Mouse (Mus musculus) embryonic facial prominence, embryonic 15.5 days (tissue): ENCODE data around the gene Pxmp4. TPM values are rescaled to one million over a fixed set of nuclear protein-coding genes. Genes with fewer than 3 reads are reported as not detected.

Experiments
- ATAC-seq: fragments of 200-750 bp; cut with Nextera tagmentation; 2 replicates; pipeline ENCODE4 v1.8.0; 2017; ENCODE audit warnings: low read depth, moderate TSS enrichment; ENCODE audit not compliant: insufficient number of reproducible peaks, low FRiP score, low TSS enrichment
- H3K27ac ChIP-seq: fragments of 300-500 bp; sonication (generic); replicated peaks from 2 replicates; pipeline ENCODE4 v1.5.1; 2015; ENCODE audit warnings: mild to moderate bottlenecking, inconsistent platforms
- H3K27me3 ChIP-seq: fragments of 300-500 bp; sonication (generic); 2 replicates; pipeline ENCODE4 v1.6.1; 2015; ENCODE audit warnings: inconsistent platforms
- H3K36me3 ChIP-seq: fragments of 300-500 bp; sonication (generic); 2 replicates; pipeline ENCODE4 v1.6.1; 2015; ENCODE audit warnings: mild to moderate bottlenecking, inconsistent platforms
- H3K4me1 ChIP-seq: fragments of 300-500 bp; sonication (generic); 2 replicates; pipeline ENCODE4 v1.6.1; 2015; ENCODE audit warnings: inconsistent platforms
- H3K4me2 ChIP-seq: fragments of 300-500 bp; sonication (generic); replicated peaks from 2 replicates; pipeline ENCODE4 v1.6.1; 2015; ENCODE audit warnings: mild to moderate bottlenecking, inconsistent platforms
- H3K4me3 ChIP-seq: fragments of 300-500 bp; sonication (generic); replicated peaks from 2 replicates; pipeline ENCODE4 v1.5.1; 2015; ENCODE audit warnings: mild to moderate bottlenecking, inconsistent platforms
- H3K9ac ChIP-seq: fragments of 300-500 bp; sonication (generic); 2 replicates; pipeline ENCODE4 v1.6.1; 2015; ENCODE audit warnings: inconsistent platforms
- H3K9me3 ChIP-seq: fragments of 300-500 bp; sonication (generic); replicated peaks from 2 replicates; pipeline ENCODE4 v1.6.1; 2016; ENCODE audit warnings: inconsistent platforms
- WGBS: fragments of 180-500 bp; shearing (Covaris S2); methylation state at CpG from one replicate; pipeline ENCODE4 v1.1.7; 2015; 5-methylcytosine and 5-hydroxymethylcytosine counted together
- polyA plus RNA-seq: library from polyadenylated mRNA; unstranded; fragments of >200 nt; fragmentation: Nextera tagmentation; extraction: Ambion mirVana; gene quantifications from 2 replicates; pipeline ENCODE4 v1.2.1, GENCODE M21; 2015

Gene Pxmp4
- polyA plus RNA-seq = 30.5 and 33.1 TPM in 2 replicates

- Histone ChIP-seq H3K9me3 (no peaks in the 10 kb centered on the region), H3K4me2 (peak within 1 kb of the TSS; percentile 68), H3K27ac (peak within 1 kb of the TSS; percentile 51; the same call in 1 of the 2 replicates), H3K4me1 (peaks cover 16% of the 10 kb centered on the region), H3K36me3 (no peaks in the 10 kb centered on the region), H3K9ac (peak within 1 kb of the TSS; percentile 94), H3K27me3 (no peaks in the 10 kb centered on the region), H3K4me3 (peak within 1 kb of the TSS; percentile 83)
- WGBS = under 1% methylated on average over 13 of the region's 13 CpGs
- ATAC-seq = peak; percentile 100
These were observed at the start of gene Pxmp4 for GRCm38 (mm10) chr2:154603638-154604153. Gene Pxmp4 (minus strand): TSS chr2:154603708.

- ATAC-seq = 0 out of 2 replicates have a peak, but pooled peaks have one; percentile 17
- WGBS = 34% methylated on average over 8 of the region's 8 CpGs
- Histone ChIP-seq H3K36me3 (0 out of 2 replicates have a peak, but pooled peaks cover 2% of the 10 kb centered on the region), H3K9me3 (no peaks in the 10 kb centered on the region), H3K4me3 (no peak within 1 kb of the TSS), H3K9ac (no peak within 1 kb of the TSS), H3K27me3 (no peaks in the 10 kb centered on the region), H3K27ac (peak within 1 kb of the TSS; percentile 79), H3K4me2 (0 out of 2 replicates have a peak within 1 kb of the TSS, but pooled peaks have one; percentile 2), H3K4me1 (peaks cover 3% of the 10 kb centered on the region; the same call in 1 of the 2 replicates)
These were observed 47.9 kb upstream of the Pxmp4 start, which contains the start of gene Chmp4b for GRCm38 (mm10) chr2:154651363-154651762. Gene Chmp4b (plus strand): TSS chr2:154651705.

- H3K27ac ChIP-seq = peak overlapping the region; percentile 79
- ATAC-seq = no peak
These were observed 46.9 kb upstream of the Pxmp4 start for GRCm38 (mm10) chr2:154650404-154650803.

GRCm38 (mm10) chr2:154648086-154648485, 44.6 kb upstream of the Pxmp4 start:
- no peak overlapping the region for H3K4me2 ChIP-seq
- no peaks in the 10 kb centered on the region for H3K9me3 ChIP-seq
- H3K27me3 ChIP-seq = no peaks in the 10 kb centered on the region
- no peak overlapping the region for H3K4me3 ChIP-seq
- H3K27ac ChIP-seq = peak overlapping the region; percentile 55; the same call in 1 of the 2 replicates
- no peak for ATAC-seq
- H3K36me3 ChIP-seq = peaks cover 24% of the 10 kb centered on the region; the same call in 1 of the 2 replicates
- no peak overlapping the region for H3K9ac ChIP-seq
- H3K4me1 ChIP-seq = no peaks in the 10 kb centered on the region
- 17% methylated on average over 3 of the region's 3 CpGs for WGBS

More at GRCm38 (mm10) chr2:154650404-154650803, 46.9 kb upstream of the Pxmp4 start:
- Histone ChIP-seq H3K4me3 (no peak overlapping the region), H3K4me2 (no peak overlapping the region), H3K9ac (no peak overlapping the region), H3K27me3 (no peaks in the 10 kb centered on the region), H3K4me1 (no peaks in the 10 kb centered on the region), H3K36me3 (peaks cover 9% of the 10 kb centered on the region; the same call in 1 of the 2 replicates), H3K9me3 (no peaks in the 10 kb centered on the region)
- 73% methylated on average over 3 of the region's 3 CpGs for WGBS

GRCm38 (mm10) chr2:154646634-154647033, 43.1 kb upstream of the Pxmp4 start:
- no peak for ATAC-seq
- Histone ChIP-seq H3K4me3 (no peak overlapping the region), H3K9me3 (no peaks in the 10 kb centered on the region), H3K4me2 (no peak overlapping the region), H3K36me3 (peaks cover 24% of the 10 kb centered on the region; the same call in 1 of the 2 replicates), H3K4me1 (no peaks in the 10 kb centered on the region), H3K9ac (no peak overlapping the region), H3K27ac (no peak overlapping the region), H3K27me3 (no peaks in the 10 kb centered on the region)
- WGBS = 78% methylated on average over 5 of the region's 5 CpGs

GRCm38 (mm10) chr2:154642712-154643385, 39.3 kb upstream of the Pxmp4 start:
- no peak overlapping the region for H3K4me2 ChIP-seq
- H3K4me1 ChIP-seq = no peaks in the 10 kb centered on the region
- WGBS = 78% methylated on average over 6 of the region's 6 CpGs
- H3K9ac ChIP-seq = no peak overlapping the region
- H3K36me3 ChIP-seq = peaks cover 44% of the 10 kb centered on the region
- H3K27ac ChIP-seq = no peak overlapping the region
- 0 out of 2 replicates have a peak, but pooled peaks cover 6% of the 10 kb centered on the region for H3K9me3 ChIP-seq
- H3K4me3 ChIP-seq = no peak overlapping the region
- no peak for ATAC-seq
- H3K27me3 ChIP-seq = no peaks in the 10 kb centered on the region

GRCm38 (mm10) chr2:154642005-154642459, 38.5 kb upstream of the Pxmp4 start:
- Histone ChIP-seq H3K4me2 (no peak overlapping the region), H3K4me3 (no peak overlapping the region), H3K4me1 (no peaks in the 10 kb centered on the region), H3K27ac (no peak overlapping the region), H3K9ac (no peak overlapping the region), H3K36me3 (peaks cover 46% of the 10 kb centered on the region), H3K27me3 (no peaks in the 10 kb centered on the region), H3K9me3 (0 out of 2 replicates have a peak, but pooled peaks cover 6% of the 10 kb centered on the region)
- ATAC-seq = no peak
- 91% methylated on average over 9 of the region's 9 CpGs for WGBS

- ATAC-seq = no peak
- Histone ChIP-seq H3K36me3 (peaks cover 43% of the 10 kb centered on the region), H3K9me3 (0 out of 2 replicates have a peak, but pooled peaks cover 6% of the 10 kb centered on the region), H3K4me1 (no peaks in the 10 kb centered on the region), H3K27ac (no peak overlapping the region), H3K27me3 (no peaks in the 10 kb centered on the region), H3K4me3 (no peak overlapping the region), H3K9ac (no peak overlapping the region), H3K4me2 (no peak overlapping the region)
- 59% methylated on average over 8 of the region's 8 CpGs for WGBS
These were observed 37.7 kb upstream of the Pxmp4 start for GRCm38 (mm10) chr2:154641176-154641575.

GRCm38 (mm10) chr2:154639115-154639514, 35.6 kb upstream of the Pxmp4 start:
- no peaks in the 10 kb centered on the region for H3K27me3 ChIP-seq
- 71% methylated on average over 4 of the region's 4 CpGs for WGBS
- H3K4me2 ChIP-seq = no peak overlapping the region
- H3K9me3 ChIP-seq = 0 out of 2 replicates have a peak, but pooled peaks cover 6% of the 10 kb centered on the region
- no peak for ATAC-seq
- 0 out of 2 replicates have a peak overlapping the region, but pooled peaks have one; percentile 30 for H3K27ac ChIP-seq
- no peak overlapping the region for H3K9ac ChIP-seq
- H3K36me3 ChIP-seq = peaks cover 36% of the 10 kb centered on the region
- H3K4me3 ChIP-seq = no peak overlapping the region
- H3K4me1 ChIP-seq = no peaks in the 10 kb centered on the region

- ATAC-seq = no peak
- Histone ChIP-seq H3K4me2 (no peak overlapping the region), H3K36me3 (peaks cover 32% of the 10 kb centered on the region), H3K27ac (0 out of 2 replicates have a peak overlapping the region, but pooled peaks have one; percentile 30), H3K9me3 (0 out of 2 replicates have a peak, but pooled peaks cover 6% of the 10 kb centered on the region), H3K4me1 (no peaks in the 10 kb centered on the region), H3K27me3 (no peaks in the 10 kb centered on the region), H3K9ac (no peak overlapping the region), H3K4me3 (no peak overlapping the region)
- 96% methylated on average over 3 of the region's 3 CpGs for WGBS
These were observed 35.0 kb upstream of the Pxmp4 start for GRCm38 (mm10) chr2:154638521-154638920.

- WGBS = 90% methylated on average over 2 of the region's 2 CpGs
- H3K27ac ChIP-seq = no peak overlapping the region
- H3K9ac ChIP-seq = no peak overlapping the region
- H3K27me3 ChIP-seq = no peaks in the 10 kb centered on the region
- no peak overlapping the region for H3K4me3 ChIP-seq
- H3K4me1 ChIP-seq = no peaks in the 10 kb centered on the region
- ATAC-seq = no peak
- H3K36me3 ChIP-seq = peaks cover 33% of the 10 kb centered on the region
- H3K9me3 ChIP-seq = 0 out of 2 replicates have a peak, but pooled peaks cover 6% of the 10 kb centered on the region
- H3K4me2 ChIP-seq = no peak overlapping the region
These were observed 32.3 kb upstream of the Pxmp4 start for GRCm38 (mm10) chr2:154635826-154636225.
